Mouse (Mus musculus) embryonic facial prominence, embryonic 14.5 days (tissue): ENCODE data around the gene Il9. TPM values are rescaled to one million over a fixed set of nuclear protein-coding genes. Genes with fewer than 3 reads are reported as not detected.

Experiments
- ATAC-seq: fragments of 200-750 bp; cut with Nextera tagmentation; 2 replicates; pipeline ENCODE4 v1.8.0; 2017; ENCODE audit warnings: low read depth, moderate number of reproducible peaks, moderate TSS enrichment
- DNase-seq: peaks from one replicate; pipeline ENCODE4 v3.0.0-alpha.2; 2015; ENCODE audit warnings: low spot score
- H3K27ac ChIP-seq: fragments of 300-500 bp; sonication (generic); replicated peaks from 2 replicates; pipeline ENCODE4 v1.5.1; 2014; ENCODE audit warnings: low read depth, mild to moderate bottlenecking, low read length, moderate library complexity
- H3K27me3 ChIP-seq: fragments of 300-500 bp; sonication (generic); replicated peaks from 2 replicates; pipeline ENCODE4 v1.6.1; 2014; ENCODE audit warnings: low read length; ENCODE audit not compliant: control insufficient read depth, insufficient read depth
- H3K36me3 ChIP-seq: fragments of 300-500 bp; sonication (generic); 2 replicates; pipeline ENCODE4 v1.6.1; 2014; ENCODE audit warnings: low read length, mixed read lengths; ENCODE audit not compliant: control insufficient read depth, insufficient read depth
- H3K4me1 ChIP-seq: fragments of 300-500 bp; sonication (generic); 2 replicates; pipeline ENCODE4 v1.6.1; 2014; ENCODE audit warnings: antibody characterized with exemption, low read length; ENCODE audit not compliant: control insufficient read depth, insufficient read depth
- H3K4me2 ChIP-seq: fragments of 300-500 bp; sonication (generic); 2 replicates; pipeline ENCODE4 v1.6.1; 2014; ENCODE audit warnings: low read depth, mild to moderate bottlenecking, low read length, moderate library complexity, mixed read lengths
- H3K4me3 ChIP-seq: fragments of 300-500 bp; sonication (generic); 2 replicates; pipeline ENCODE4 v1.5.1; 2014; ENCODE audit warnings: low read depth, mild to moderate bottlenecking, low read length
- H3K9ac ChIP-seq: fragments of 300-500 bp; sonication (generic); 2 replicates; pipeline ENCODE4 v1.6.1; 2014; ENCODE audit warnings: low read depth, mild to moderate bottlenecking, low read length, moderate library complexity, mixed read lengths
- H3K9me3 ChIP-seq: fragments of 300-500 bp; sonication (generic); 2 replicates; pipeline ENCODE4 v1.6.1; 2016; ENCODE audit warnings: low read length; ENCODE audit not compliant: control insufficient read depth
- WGBS: fragments of 180-500 bp; shearing (Covaris S2); extraction: QIAGEN DNeasy Blood & Tissue Kit; methylation state at CpG from one replicate; pipeline ENCODE4 v1.1.7; 2014; 5-methylcytosine and 5-hydroxymethylcytosine counted together
- polyA plus RNA-seq: library from polyadenylated mRNA; unstranded; fragments of >200 nt; fragmentation: Nextera tagmentation; extraction: Ambion mirVana; gene quantifications from 2 replicates; pipeline ENCODE4 v1.2.1, GENCODE M21; 2014

Il9 gene
- polyA plus RNA-seq, 1 experiment from 2014 or later, result not detected

- no peak for ATAC-seq
- no peak overlapping the region for H3K9ac ChIP-seq
- no peaks in the 10 kb centered on the region for H3K9me3 ChIP-seq
- no peak overlapping the region for H3K4me3 ChIP-seq
- H3K4me1 ChIP-seq, result no peaks in the 10 kb centered on the region
- DNase-seq, result no peak
- H3K27me3 ChIP-seq, result no peaks in the 10 kb centered on the region
- WGBS, result 59% methylated on average over 7 of the region's 7 CpGs
- no peak overlapping the region for H3K4me2 ChIP-seq
- no peak overlapping the region for H3K27ac ChIP-seq
- H3K36me3 ChIP-seq, result no peaks in the 10 kb centered on the region
Observed at GRCm38 (mm10) chr13:56516816-56517215, 34.8 kb upstream of the Il9 start.

GRCm38 (mm10) chr13:56516311-56516710 lies 34.3 kb upstream of the Il9 start:
- DNase-seq (no peak), ATAC-seq (no peak)
- H3K9me3 ChIP-seq, result no peaks in the 10 kb centered on the region
- no peak overlapping the region for H3K4me2 ChIP-seq
- 64% methylated on average over 4 of the region's 4 CpGs for WGBS
- no peaks in the 10 kb centered on the region for H3K4me1 ChIP-seq
- no peak overlapping the region for H3K9ac ChIP-seq
- no peaks in the 10 kb centered on the region for H3K27me3 ChIP-seq
- H3K27ac ChIP-seq, result no peak overlapping the region
- no peak overlapping the region for H3K4me3 ChIP-seq
- H3K36me3 ChIP-seq, result no peaks in the 10 kb centered on the region

- Histone ChIP-seq H3K9me3 (no peaks in the 10 kb centered on the region), H3K27me3 (no peaks in the 10 kb centered on the region), H3K36me3 (no peaks in the 10 kb centered on the region), H3K9ac (no peak overlapping the region), H3K27ac (no peak overlapping the region), H3K4me3 (no peak overlapping the region), H3K4me1 (no peaks in the 10 kb centered on the region), H3K4me2 (no peak overlapping the region)
- DNase-seq (no peak), ATAC-seq (no peak)
Observed at GRCm38 (mm10) chr13:56513595-56513994, 31.5 kb upstream of the Il9 start.

GRCm38 (mm10) chr13:56509796-56510195 lies 27.8 kb upstream of the Il9 start:
- no peak for DNase-seq
- Histone ChIP-seq H3K27me3 (no peaks in the 10 kb centered on the region), H3K9ac (no peak overlapping the region), H3K4me2 (no peak overlapping the region), H3K36me3 (no peaks in the 10 kb centered on the region), H3K4me1 (no peaks in the 10 kb centered on the region), H3K4me3 (no peak overlapping the region), H3K27ac (no peak overlapping the region), H3K9me3 (0 out of 2 replicates have a peak, but pooled peaks cover 4% of the 10 kb centered on the region)
- 84% methylated on average over 2 of the region's 2 CpGs for WGBS
- no peak for ATAC-seq

- no peaks in the 10 kb centered on the region for H3K27me3 ChIP-seq
Observed at GRCm38 (mm10) chr13:56506871-56507496, 24.9 kb upstream of the Il9 start.

GRCm38 (mm10) chr13:56501866-56502420 lies 19.9 kb upstream of the Il9 start:
- no peak overlapping the region for H3K27ac ChIP-seq
- DNase-seq (no peak), ATAC-seq (no peak)
- no peak overlapping the region for H3K4me3 ChIP-seq
- no peaks in the 10 kb centered on the region for H3K36me3 ChIP-seq
- no peaks in the 10 kb centered on the region for H3K4me1 ChIP-seq
- no peak overlapping the region for H3K9ac ChIP-seq
- no peaks in the 10 kb centered on the region for H3K27me3 ChIP-seq
- 71% methylated on average over 6 of the region's 6 CpGs for WGBS
- no peaks in the 10 kb centered on the region for H3K9me3 ChIP-seq
- no peak overlapping the region for H3K4me2 ChIP-seq

More at GRCm38 (mm10) chr13:56506871-56507496, 24.9 kb upstream of the Il9 start:
- DNase-seq (no peak), ATAC-seq (no peak)
- H3K27ac ChIP-seq, result no peak overlapping the region
- WGBS, result 71% methylated on average over 6 of the region's 6 CpGs
- no peaks in the 10 kb centered on the region for H3K4me1 ChIP-seq
- no peaks in the 10 kb centered on the region for H3K36me3 ChIP-seq
- no peak overlapping the region for H3K4me3 ChIP-seq
- 0 out of 2 replicates have a peak, but pooled peaks cover 4% of the 10 kb centered on the region for H3K9me3 ChIP-seq
- no peak overlapping the region for H3K9ac ChIP-seq
- no peak overlapping the region for H3K4me2 ChIP-seq

GRCm38 (mm10) chr13:56500636-56501035 lies 18.6 kb upstream of the Il9 start:
- Histone ChIP-seq H3K9ac (no peak overlapping the region), H3K36me3 (no peaks in the 10 kb centered on the region), H3K4me2 (no peak overlapping the region), H3K4me1 (no peaks in the 10 kb centered on the region), H3K27me3 (no peaks in the 10 kb centered on the region), H3K9me3 (no peaks in the 10 kb centered on the region), H3K4me3 (no peak overlapping the region), H3K27ac (no peak overlapping the region)
- WGBS, result 78% methylated on average over 8 of the region's 8 CpGs
- ATAC-seq, result no peak
- DNase-seq, result no peak

GRCm38 (mm10) chr13:56500132-56500531 lies 18.1 kb upstream of the Il9 start:
- H3K9ac ChIP-seq, result no peak overlapping the region
- no peaks in the 10 kb centered on the region for H3K9me3 ChIP-seq
- ATAC-seq (no peak), DNase-seq (no peak)
- no peaks in the 10 kb centered on the region for H3K36me3 ChIP-seq
- no peak overlapping the region for H3K4me2 ChIP-seq
- no peaks in the 10 kb centered on the region for H3K4me1 ChIP-seq
- no peak overlapping the region for H3K27ac ChIP-seq
- no peak overlapping the region for H3K4me3 ChIP-seq
- WGBS, result 79% methylated on average over 3 of the region's 3 CpGs
- no peaks in the 10 kb centered on the region for H3K27me3 ChIP-seq

- H3K4me1 ChIP-seq, result no peaks in the 10 kb centered on the region
Observed at GRCm38 (mm10) chr13:56494440-56494839, 12.4 kb upstream of the Il9 start.

More at GRCm38 (mm10) chr13:56494440-56494839, 12.4 kb upstream of the Il9 start:
- no peak overlapping the region for H3K9ac ChIP-seq
- no peak overlapping the region for H3K27ac ChIP-seq
- ATAC-seq, result no peak
- H3K36me3 ChIP-seq, result no peaks in the 10 kb centered on the region
- DNase-seq, result no peak
- H3K4me3 ChIP-seq, result no peak overlapping the region
- H3K27me3 ChIP-seq, result no peaks in the 10 kb centered on the region
- no peaks in the 10 kb centered on the region for H3K9me3 ChIP-seq
- 62% methylated on average over 3 of the region's 3 CpGs for WGBS
- H3K4me2 ChIP-seq, result no peak overlapping the region
